Mouse (Mus musculus) embryo, embryonic 11.5 days (tissue): ENCODE data around the gene Thbs1.

Source experiments
- DNase-seq: peaks from one replicate; pipeline ENCODE4 v3.0.0-alpha.2; 2012; ENCODE audit warnings: low read depth, low spot score

Thbs1 gene

DNA sequence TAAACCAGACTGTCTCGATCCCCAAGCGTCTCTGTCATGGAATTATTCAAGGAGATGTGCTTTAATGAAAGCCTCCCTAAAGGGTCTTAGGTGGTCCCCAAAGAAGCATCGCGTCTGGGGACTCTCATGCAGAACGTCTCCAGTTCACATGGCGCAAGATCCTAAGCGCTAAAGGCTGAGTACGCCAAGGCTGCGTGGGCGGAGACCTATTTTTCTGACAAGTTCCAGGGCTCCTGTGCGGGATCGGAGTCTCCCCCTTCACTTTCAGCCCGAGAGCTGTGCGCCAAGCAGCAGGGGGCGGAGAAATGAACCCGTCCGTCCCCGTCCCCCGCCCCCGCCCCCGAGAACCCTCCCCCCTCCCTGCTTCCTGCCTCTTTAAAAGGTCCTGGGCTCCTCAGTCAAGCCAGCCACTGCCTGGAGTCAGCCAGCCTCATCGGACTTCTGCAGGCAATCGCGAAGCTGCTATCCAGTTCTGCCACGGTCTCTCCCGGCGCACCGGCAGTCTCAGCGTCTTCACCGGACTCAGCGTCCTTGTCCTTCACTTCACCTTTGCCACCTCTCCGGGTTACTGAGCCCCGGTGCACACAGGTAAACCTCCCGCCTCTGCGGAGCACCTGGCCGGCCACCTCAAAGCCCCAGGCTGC is at the start of gene Thbs1:
Thbs1 (plus strand) TSS at position 389 of the 644 bp plus-strand sequence.
- DNase-seq, result peak; percentile 66

DNA sequence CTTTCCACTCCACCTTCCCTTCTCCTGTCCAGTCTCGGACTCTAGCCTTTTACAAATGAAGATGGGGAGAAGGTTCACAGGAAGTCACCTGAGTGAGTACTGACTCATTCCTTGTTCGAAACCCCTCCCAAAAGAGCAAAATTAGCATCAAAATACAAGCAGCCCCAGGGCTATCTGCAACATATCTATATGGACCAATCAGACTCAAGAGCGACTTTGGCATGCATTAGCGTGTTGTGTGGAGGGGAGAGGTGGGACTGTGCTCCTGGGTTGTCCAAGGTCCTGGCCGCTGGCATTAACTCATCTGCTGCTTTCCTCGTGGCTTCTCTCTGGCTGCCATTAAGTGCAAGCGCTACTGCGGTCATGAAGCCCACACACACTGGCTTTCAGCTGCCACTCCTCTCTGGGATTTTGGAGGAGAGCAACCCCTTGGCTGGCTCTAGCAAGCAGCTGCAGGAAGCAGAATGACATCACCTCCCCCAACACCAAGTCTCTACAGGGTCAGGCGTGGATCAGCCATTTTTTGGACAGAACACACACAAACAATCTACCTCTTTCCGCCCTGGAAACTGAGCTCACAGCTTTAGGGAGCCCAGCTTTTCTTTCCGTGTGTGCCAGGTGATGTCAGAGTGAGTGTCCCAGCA is 47.4 kb upstream of the Thbs1 start:
- no peak for DNase-seq

DNA sequence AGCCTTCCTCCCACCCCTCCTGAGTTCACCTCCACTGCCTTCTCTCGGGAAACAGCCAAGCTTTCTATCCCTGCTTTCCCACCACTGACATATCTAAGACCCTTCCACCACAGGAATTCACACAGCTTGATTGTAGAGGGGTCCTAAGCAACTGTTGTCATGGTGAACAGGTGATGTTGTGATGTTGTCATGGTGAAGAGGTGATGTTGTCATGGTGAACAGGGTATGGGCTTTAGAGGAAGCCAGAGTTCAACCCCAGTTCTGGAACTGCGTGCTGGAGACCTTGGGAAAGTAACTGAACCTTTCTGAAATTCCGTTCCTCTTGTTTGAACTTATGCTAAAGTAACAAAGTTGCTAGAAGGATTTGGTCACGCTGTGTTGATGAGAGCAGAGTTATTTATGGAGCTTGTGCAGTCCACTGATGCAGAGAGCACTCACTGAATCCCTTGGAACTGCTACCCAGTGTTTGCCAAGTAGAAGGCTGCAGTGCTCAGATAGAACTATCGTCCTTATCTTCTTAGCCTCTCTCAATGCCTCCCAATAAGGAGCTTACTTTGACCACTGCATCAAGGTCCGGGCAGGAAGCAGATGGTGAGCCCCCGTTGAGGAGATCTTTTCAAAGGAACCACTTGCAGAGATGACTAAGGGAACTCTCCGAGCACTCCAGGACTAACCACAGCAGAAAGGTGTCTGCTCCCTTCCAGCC is 45.5 kb upstream of the Thbs1 start:
- DNase-seq, result no peak

DNA sequence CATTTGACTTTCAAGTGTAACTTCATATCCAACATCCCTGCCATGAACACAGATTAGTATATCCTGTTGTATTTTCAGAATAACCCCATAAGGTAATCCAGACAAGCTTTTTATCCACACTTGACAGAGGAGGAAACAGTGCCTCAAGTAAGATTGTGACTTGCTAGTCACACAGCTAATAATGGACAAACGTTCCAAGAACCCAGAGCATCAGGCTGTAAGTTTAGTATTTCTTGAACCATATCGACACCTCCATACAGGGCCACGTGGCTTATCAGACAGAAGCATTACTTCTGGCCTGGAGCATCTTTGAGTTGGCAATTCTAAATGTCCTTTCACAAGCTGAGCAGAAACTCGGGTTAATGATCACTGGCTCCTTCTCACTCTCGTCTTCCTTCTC is 41.7 kb upstream of the Thbs1 start:
- no peak for DNase-seq

DNA sequence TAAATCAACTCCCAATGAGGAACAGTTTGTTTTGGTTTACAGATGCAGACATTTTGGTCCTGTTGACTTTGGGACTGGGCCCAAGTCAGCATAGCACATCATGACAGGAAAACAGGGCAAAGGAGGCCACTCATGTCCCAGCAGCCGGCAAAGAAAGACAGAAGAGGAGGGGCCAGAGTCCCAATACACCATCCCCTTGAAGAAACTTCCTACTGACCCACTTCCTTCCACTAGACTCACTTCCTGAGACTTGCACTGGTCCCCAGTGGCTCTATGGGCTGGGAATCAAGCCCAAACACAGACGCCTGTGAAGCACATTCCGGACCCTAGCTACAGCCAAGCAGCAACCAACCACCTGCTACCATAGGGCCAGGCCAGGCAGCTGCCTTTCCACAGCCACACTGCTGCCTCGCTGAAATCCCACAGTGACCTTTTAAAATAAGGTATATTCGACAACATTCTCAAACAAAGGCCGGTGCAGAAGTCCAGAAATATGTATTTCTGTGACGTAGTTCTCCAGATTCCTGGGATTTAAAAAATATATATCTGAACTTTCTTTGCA is 38.8 kb upstream of the Thbs1 start:
- DNase-seq, result no peak

DNA sequence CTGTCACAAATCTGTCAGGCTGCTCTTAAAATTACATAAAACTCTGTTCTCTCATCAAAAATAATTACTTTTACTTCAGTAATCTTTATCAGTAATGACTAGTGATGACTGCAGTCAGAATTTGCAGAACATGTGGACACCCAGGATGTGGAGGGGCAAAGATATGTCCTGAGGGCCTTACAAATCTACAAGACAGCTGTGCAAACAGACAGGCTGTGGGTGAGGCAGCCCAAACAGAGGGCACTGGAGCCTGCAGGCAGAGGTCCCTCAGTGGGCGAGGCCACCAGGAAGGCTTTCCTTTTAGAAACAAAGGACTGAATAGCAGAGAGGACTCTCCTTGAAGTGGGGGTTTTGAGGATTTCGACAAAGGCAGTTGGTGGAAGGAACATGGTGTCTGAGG is 37.6 kb upstream of the Thbs1 start:
- no peak for DNase-seq

DNA sequence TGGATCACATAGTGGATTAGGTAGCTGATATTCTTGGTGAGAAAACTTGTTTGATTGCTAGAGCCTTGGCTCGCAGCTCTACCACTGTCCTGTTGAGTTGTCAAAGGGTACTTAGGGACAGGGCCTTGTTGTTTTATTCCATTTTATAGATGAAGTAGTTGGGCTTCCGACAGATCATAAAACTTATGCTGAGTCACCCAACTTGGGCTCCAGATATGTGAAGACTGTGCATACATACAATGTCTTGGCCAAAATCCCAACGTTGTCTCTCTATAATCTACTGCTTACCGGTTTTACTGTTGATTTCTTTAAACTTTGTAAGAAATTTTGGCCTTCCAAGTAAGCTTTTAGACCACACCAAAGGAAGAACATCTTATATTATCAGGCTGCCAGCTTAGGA is 36.5 kb upstream of the Thbs1 start:
- DNase-seq, result no peak

DNA sequence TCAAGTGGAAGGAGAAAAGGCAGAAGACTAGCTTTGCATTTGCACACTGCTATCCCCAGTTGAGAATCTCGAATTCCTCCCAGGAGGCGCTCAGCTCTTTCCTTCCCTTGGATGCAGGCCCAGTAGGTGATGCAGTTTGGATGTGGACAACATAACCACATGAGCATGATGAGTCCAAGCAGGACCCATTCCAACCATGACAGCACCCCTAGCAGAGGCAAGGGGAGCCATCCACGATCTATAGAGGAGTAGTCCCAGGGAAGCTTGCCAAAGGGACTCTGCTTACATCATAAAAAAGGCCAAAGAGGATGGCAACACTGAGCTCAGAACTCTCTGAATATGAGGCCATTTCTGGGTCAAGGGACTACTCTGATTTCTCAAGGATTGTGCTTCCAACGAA is 32.5 kb upstream of the Thbs1 start:
- DNase-seq, result no peak

DNA sequence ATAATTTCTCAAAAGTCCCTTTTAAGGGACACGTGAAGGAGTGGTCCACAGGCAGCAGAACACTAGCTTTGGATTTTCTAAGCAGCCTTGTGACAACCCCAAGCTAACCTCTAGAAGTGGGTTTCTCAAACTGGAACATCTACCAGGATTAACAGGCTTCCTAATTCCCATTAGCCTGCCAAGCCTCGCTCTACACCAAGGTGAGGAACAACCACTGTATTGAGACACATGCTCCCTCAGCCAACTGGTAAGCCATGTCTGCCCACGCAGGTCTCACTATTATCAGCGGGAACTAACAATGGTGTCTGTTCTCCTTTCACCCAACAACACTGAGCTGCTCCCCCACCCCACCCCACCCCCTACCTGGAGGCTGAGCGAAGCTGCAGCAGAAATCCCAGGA is 30.1 kb upstream of the Thbs1 start:
- no peak for DNase-seq

DNA sequence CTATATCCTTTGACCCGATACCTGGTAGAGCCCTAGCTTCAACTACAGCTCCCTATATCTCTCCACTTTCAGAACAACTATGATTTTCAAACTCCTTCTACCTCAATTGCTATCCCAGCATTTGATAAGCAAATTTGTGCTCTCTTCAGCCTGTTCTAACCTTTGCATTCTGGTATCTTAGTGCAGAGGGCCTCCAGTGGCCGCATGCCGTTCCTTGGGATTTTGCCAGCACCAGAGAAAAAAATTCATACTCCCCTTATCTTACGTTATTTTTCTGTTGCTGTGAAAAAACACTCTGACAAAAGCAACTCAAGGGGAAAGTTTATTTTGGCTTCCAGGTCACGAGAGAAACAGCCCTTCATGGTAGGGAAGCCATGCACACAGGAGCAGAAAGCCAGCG is 28.0 kb upstream of the Thbs1 start:
- DNase-seq, result no peak

DNA sequence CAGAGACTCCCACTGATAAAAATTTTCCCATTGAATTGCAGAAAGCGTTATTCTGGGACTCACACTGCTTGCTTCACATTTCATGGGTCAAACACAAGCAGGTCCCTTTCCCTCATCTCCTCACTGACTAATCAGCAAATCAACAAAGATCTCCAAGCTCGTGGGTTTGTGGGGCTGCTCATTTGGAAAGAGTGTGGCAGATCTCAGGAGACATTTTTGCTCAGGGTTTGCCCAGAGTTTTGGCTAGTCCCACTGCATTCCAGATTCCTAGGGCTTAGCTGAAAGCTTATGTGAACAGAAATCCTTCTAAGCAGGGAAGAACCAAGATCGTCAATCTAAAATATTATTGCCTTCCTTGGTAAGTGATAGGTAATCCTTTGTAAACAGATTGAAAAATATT is 27.0 kb upstream of the Thbs1 start:
- DNase-seq, result no peak

DNA sequence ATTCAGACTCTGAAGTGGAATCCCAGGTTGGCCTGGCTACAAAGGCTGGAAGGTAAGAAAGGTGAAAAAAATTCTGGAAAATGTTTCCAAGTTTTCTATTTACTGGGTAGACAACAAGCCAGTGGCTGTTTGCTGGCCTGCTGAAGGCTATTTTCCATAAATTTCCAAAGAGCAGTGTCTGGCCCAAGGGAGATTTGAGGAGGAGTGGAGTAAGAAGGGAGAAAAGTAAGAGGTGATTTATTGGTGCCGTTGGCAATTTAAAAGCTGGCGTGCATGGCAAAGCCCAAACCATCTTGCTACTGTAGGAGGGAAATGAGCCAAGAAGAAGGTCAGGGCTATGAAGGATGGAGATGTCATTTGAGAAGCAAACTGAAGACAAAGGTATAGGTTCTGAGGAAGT is 26.0 kb upstream of the Thbs1 start:
- no peak for DNase-seq

DNA sequence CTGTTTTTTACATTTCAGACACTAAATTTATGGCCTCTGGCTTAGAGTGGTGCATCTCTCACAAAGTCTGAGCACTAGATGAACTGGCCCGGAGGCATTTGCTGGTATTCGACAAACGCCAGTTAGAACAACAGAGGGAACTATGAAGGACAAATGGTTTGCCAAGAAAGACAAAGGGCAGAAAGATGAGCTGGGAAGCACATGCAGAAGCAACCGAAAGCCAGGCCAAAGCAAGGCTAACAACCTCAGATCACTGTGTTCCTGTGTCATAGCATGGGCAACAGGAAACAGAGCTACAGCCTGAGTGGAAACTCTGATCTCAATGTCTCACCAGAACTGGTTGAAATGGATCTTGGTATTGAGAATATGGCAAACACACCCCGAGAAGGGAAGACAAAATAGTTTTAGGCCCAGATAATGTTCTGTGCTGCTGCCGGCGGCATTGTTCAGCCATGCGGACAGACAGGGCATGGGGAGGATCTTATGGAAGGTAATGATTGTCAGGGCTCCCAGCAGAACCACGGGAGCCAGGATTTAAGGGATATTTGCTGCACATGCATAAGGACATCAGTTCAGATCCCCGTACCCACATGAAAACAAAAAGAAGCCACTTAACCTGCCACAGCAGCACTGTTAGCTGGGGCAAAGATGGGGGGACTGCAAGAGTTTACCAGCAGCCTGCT is 24.5 kb upstream of the Thbs1 start:
- DNase-seq, result no peak

DNA sequence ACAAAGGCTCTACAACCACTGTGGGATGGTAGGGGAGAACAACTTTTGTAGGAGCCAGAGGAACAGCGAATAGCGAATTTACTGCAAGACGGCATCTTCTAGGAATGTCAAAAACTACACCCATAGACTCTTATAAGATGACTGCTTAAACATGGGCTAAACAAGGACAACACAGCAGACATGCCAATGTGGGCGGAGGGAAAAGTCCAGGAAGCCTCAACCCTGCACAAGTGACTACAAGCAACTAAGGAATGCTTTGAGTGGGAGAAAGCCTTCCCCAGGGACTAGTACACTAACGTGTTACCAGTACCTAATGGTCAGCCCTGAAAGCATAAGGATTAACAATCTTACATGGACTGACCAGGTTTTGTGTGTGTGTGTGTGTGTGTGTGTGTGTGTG is 20.4 kb upstream of the Thbs1 start:
- DNase-seq, result no peak

DNA sequence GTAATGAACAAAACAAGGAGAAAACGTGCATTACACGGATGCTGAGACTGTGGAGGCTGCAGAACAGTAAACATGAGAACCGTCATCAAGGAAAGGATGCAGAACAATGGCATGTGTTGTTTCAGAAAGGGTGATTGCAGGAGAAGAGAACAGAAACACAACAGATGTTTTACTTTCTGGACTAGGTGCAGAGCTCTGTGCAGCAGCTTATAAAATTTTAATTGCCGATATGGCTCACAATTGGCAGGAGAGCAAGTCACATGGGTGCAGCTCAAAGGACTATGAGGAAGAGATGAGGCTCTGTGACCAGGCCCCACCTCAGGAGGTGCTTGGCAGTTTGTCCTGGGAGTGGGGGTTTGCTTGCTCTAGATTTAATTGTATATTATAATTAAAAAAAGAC is 12.6 kb upstream of the Thbs1 start:
- no peak for DNase-seq

DNA sequence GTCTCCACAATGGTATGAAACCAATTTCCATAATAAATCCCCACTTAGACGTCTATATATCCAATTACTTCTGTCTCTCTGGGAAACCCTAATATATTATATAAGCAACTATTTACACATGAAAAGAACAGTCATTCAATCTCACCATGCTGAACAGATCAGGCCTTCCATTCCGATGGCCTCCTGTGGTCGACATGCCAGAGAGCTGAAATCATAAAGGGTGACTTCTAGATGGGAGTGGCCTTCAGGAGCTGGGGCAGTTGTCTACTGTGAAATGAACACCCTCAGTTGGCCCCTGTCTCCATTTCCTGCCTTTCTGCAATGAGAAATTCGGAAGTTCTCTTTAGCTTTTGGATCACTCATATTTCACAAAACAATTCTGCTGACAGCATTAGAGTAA is 9.5 kb upstream of the Thbs1 start:
- DNase-seq, result no peak

DNA sequence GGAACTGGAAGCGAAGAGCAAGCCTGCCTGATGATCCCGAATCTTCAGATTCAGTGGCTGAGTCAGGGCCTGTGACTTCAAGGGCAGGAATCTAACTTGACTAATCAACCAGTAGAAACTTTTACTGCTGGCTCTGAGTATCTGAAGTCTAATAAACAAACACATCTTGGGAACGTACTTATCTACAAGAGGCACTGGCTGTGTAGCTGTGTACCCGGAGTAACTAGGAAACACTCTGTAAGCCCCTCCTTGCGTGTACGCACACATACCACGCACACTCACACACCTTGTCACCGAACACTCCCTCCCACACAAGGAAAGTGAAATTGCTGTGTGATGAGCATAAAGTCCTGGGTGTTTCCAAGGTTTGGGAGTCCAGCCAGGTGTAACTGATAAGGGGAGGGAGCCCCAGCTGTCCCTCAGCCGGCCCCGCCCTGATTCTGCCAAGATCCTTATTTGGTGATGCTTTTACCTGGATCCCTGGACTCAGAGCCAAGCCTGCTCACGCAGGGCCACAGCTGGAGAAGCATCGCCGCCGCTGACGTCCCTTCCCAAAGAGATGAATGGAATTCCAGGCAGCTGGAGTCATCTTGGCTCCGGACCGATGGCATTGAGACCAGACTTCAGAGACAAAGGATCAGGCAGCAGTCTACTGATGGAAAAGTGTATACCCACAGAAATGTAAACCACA is 1.3 kb upstream of the Thbs1 start:
- DNase-seq, result peak; percentile 35

DNA sequence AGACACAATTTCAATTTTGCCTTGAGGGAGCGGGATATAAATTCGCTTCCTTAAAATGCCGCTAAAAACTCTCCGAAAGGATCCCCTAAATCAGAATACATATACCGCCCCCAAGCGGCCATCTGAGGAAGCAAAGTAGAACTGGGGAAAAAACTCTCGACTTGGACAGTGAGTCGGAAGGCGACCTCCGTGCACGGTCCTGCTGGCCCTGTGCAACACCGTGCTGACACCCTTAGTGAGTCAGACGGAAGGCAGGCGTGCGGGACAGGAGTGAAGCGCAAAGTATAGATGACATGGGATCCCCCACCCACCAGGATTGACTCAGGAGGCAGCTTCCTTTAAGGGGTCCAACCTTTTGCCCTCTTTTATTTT is 574 bp upstream of the Thbs1 start:
- DNase-seq, result peak; percentile 86

DNA sequence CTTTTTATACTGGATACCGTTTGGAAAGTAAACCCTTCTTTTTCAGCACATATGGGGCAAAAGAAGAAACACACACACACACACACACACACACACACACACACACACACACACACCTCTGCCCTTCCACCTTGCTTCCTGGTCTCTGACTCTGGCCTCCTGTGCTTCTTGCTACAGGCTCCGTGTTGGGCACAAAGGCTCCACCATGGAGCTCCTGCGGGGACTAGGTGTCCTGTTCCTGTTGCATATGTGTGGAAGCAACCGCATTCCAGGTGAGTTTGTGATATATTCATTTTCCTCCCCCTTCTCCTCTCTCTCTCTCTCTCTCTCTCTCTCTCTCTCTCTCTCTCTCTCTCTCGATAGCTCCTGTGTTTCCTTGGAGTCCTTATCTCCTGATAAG is 762 bp downstream of the Thbs1 start:
- no peak for DNase-seq

DNA sequence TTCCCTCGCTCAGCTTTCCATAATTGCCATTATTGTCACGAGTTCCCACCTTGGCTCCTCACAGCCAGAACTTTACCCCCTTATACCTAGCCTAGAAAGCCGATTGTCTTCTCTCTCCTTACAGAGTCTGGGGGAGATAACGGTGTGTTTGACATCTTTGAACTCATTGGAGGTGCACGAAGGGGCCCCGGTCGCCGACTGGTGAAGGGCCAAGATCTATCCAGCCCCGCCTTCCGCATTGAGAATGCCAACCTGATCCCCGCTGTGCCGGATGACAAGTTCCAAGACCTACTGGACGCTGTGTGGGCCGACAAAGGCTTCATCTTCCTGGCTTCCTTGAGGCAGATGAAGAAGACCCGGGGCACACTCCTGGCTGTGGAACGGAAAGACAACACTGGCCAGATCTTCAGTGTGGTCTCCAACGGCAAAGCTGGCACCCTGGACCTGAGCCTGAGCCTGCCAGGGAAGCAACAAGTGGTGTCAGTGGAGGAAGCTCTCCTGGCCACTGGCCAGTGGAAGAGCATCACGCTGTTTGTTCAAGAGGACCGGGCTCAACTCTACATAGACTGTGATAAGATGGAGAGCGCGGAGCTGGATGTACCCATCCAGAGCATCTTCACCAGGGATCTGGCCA is 1.3 kb downstream of the Thbs1 start:
- DNase-seq, result no peak

DNA sequence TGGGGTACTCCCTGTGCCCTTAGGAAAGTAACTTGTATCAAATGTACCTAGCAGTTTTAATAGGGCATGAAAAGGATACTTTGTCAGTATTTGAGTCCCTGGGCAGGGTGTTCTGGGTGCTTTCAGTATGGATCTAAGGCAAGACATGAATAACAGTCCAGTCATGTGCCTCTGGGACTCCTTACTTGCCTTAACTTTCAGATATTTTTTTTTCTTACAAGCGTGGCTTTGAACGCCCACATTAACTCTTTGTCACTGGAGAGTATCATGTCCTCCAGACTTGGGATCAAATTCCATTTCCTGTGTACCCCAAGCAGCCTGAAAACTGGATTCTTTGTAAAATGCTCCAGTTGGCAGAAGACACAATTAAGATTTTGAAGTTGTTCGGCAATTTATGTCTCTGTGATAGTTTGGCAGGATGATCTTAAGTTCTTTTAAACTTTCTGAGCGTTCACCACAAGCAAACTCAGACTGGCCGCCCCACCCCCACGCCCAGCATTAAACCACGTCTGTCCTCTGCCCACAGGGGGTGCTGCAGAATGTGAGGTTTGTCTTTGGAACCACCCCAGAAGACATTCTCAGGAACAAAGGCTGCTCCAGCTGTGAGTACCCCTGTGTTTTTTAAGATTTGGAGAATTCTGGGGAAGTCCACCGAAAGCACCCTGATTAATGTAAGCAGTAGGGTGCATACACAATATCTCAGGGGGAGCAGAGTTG is 2.3 kb downstream of the Thbs1 start:
- no peak for DNase-seq
